Mouse (Mus musculus): ENCODE results near the gene Olfr51.
"Not testable (repeated sequence)": the region's sequence is repeated elsewhere in the genome, so short reads cannot be mapped to it uniquely, and the experiment has no call there.

- TF ChIP-seq CTCF (IDR thresholded peaks at IDR 0.05; ENCODE audit: extremely low read depth, insufficient read length, insufficient replicate concordance, low read depth, low read length); POLR2A (IDR thresholded peaks at IDR 0.05; ENCODE audit: low read depth, low read length): not testable (repeated sequence)
Measured at GRCm38 (mm10) chr11:51026811-51027210, 23.4 kb downstream of the Olfr51 start.
